Mouse (Mus musculus): ENCODE data around the gene Stambp. TPM values are rescaled to one million over a fixed set of nuclear protein-coding genes. Genes with fewer than 3 reads are reported as not detected.

Stambp gene
- polyA plus RNA-seq, 1 experiment, result 8.9 TPM

- H3K27me3 ChIP-seq (ENCODE audit: control insufficient read depth, insufficient read depth, low read length, poor library complexity, severe bottlenecking), result no peaks in the 10 kb centered on the region
- H3K9ac ChIP-seq (ENCODE audit: low read depth, poor library complexity, severe bottlenecking), result no peak overlapping the region
- H3K9me3 ChIP-seq (replicated peaks; ENCODE audit: control insufficient read depth, insufficient read depth, low read length, poor library complexity, severe bottlenecking), result no peaks in the 10 kb centered on the region
- no peaks in the 10 kb centered on the region for H3K36me3 ChIP-seq (ENCODE audit: control insufficient read depth, insufficient read depth, low read length, poor library complexity, severe bottlenecking)
- no peaks in the 10 kb centered on the region for H3K4me1 ChIP-seq (ENCODE audit: control insufficient read depth, insufficient read depth, low read length)
- no peak overlapping the region for H3K27ac ChIP-seq (ENCODE audit: insufficient read depth, low read length)
- TF ChIP-seq POLR2A (IDR thresholded peaks at IDR 0.05; ENCODE audit: insufficient read depth, low read length) (no peak), CTCF (IDR thresholded peaks at IDR 0.05; ENCODE audit: low read depth, low read length) (no peak), EP300 (IDR thresholded peaks at IDR 0.05; ENCODE audit: insufficient read depth, low read depth, low read length) (no peak)
- no peak overlapping the region for H3K4me3 ChIP-seq (ENCODE audit: low read depth, low read length)
Measured at GRCm38 (mm10) chr6:83582135-83582937, 9.8 kb upstream of the Stambp start.

GRCm38 (mm10) chr6:83577534-83577933 lies 5.0 kb upstream of the Stambp start:
- no peak overlapping the region for H3K4me3 ChIP-seq (ENCODE audit: low read depth, low read length)
- H3K9ac ChIP-seq (ENCODE audit: low read depth, poor library complexity, severe bottlenecking), result no peak overlapping the region
- TF ChIP-seq POLR2A (IDR thresholded peaks at IDR 0.05; ENCODE audit: insufficient read depth, low read length) (no peak), CTCF (IDR thresholded peaks at IDR 0.05; ENCODE audit: low read depth, low read length) (no peak), EP300 (IDR thresholded peaks at IDR 0.05; ENCODE audit: insufficient read depth, low read depth, low read length) (no peak)
- no peaks in the 10 kb centered on the region for H3K9me3 ChIP-seq (replicated peaks; ENCODE audit: control insufficient read depth, insufficient read depth, low read length, poor library complexity, severe bottlenecking)
- no peaks in the 10 kb centered on the region for H3K27me3 ChIP-seq (ENCODE audit: control insufficient read depth, insufficient read depth, low read length, poor library complexity, severe bottlenecking)
- no peak overlapping the region for H3K27ac ChIP-seq (ENCODE audit: insufficient read depth, low read length)
- no peaks in the 10 kb centered on the region for H3K4me1 ChIP-seq (ENCODE audit: control insufficient read depth, insufficient read depth, low read length)
- H3K36me3 ChIP-seq (ENCODE audit: control insufficient read depth, insufficient read depth, low read length, poor library complexity, severe bottlenecking), result no peaks in the 10 kb centered on the region

- TF ChIP-seq EP300 (IDR thresholded peaks at IDR 0.05; ENCODE audit: insufficient read depth, low read depth, low read length) (no peak), POLR2A (IDR thresholded peaks at IDR 0.05; ENCODE audit: insufficient read depth, low read length) (no peak), CTCF (IDR thresholded peaks at IDR 0.05; ENCODE audit: low read depth, low read length) (no peak)
- Histone ChIP-seq H3K27me3 (ENCODE audit: control insufficient read depth, insufficient read depth, low read length, poor library complexity, severe bottlenecking) (no peaks in the 10 kb centered on the region), H3K4me3 (ENCODE audit: low read depth, low read length) (no peak overlapping the region), H3K36me3 (ENCODE audit: control insufficient read depth, insufficient read depth, low read length, poor library complexity, severe bottlenecking) (no peaks in the 10 kb centered on the region), H3K9ac (ENCODE audit: low read depth, poor library complexity, severe bottlenecking) (no peak overlapping the region), H3K27ac (ENCODE audit: insufficient read depth, low read length) (no peak overlapping the region), H3K9me3 (replicated peaks; ENCODE audit: control insufficient read depth, insufficient read depth, low read length, poor library complexity, severe bottlenecking) (no peaks in the 10 kb centered on the region), H3K4me1 (ENCODE audit: control insufficient read depth, insufficient read depth, low read length) (no peaks in the 10 kb centered on the region)
Measured at GRCm38 (mm10) chr6:83575609-83576008, 3.1 kb upstream of the Stambp start.

GRCm38 (mm10) chr6:83571840-83572667 lies 475 bp downstream of the Stambp start:
- Histone ChIP-seq H3K4me3 (ENCODE audit: low read depth, low read length) (peak overlapping the region; percentile 66), H3K27ac (ENCODE audit: insufficient read depth, low read length) (no peak overlapping the region), H3K36me3 (ENCODE audit: control insufficient read depth, insufficient read depth, low read length, poor library complexity, severe bottlenecking) (no peaks in the 10 kb centered on the region), H3K9ac (ENCODE audit: low read depth, poor library complexity, severe bottlenecking) (peak overlapping the region; percentile 26; the same call in 1 of the 2 replicates), H3K4me1 (ENCODE audit: control insufficient read depth, insufficient read depth, low read length) (no peaks in the 10 kb centered on the region), H3K27me3 (ENCODE audit: control insufficient read depth, insufficient read depth, low read length, poor library complexity, severe bottlenecking) (no peaks in the 10 kb centered on the region), H3K9me3 (replicated peaks; ENCODE audit: control insufficient read depth, insufficient read depth, low read length, poor library complexity, severe bottlenecking) (no peaks in the 10 kb centered on the region)
- TF ChIP-seq CTCF (IDR thresholded peaks at IDR 0.05; ENCODE audit: low read depth, low read length) (no peak), POLR2A (IDR thresholded peaks at IDR 0.05; ENCODE audit: insufficient read depth, low read length) (no peak), EP300 (IDR thresholded peaks at IDR 0.05; ENCODE audit: insufficient read depth, low read depth, low read length) (no peak)

- TF ChIP-seq EP300 (IDR thresholded peaks at IDR 0.05; ENCODE audit: insufficient read depth, low read depth, low read length) (no peak), POLR2A (IDR thresholded peaks at IDR 0.05; ENCODE audit: insufficient read depth, low read length) (no peak)
- Histone ChIP-seq H3K36me3 (ENCODE audit: control insufficient read depth, insufficient read depth, low read length, poor library complexity, severe bottlenecking) (no peaks in the 10 kb centered on the region), H3K4me1 (ENCODE audit: control insufficient read depth, insufficient read depth, low read length) (no peaks in the 10 kb centered on the region)
Measured at GRCm38 (mm10) chr6:83568901-83569862, 3.3 kb downstream of the Stambp start.

More at GRCm38 (mm10) chr6:83568901-83569862, 3.3 kb downstream of the Stambp start:
- Histone ChIP-seq H3K27ac (ENCODE audit: insufficient read depth, low read length) (no peak overlapping the region), H3K9ac (ENCODE audit: low read depth, poor library complexity, severe bottlenecking) (no peak overlapping the region), H3K9me3 (replicated peaks; ENCODE audit: control insufficient read depth, insufficient read depth, low read length, poor library complexity, severe bottlenecking) (no peaks in the 10 kb centered on the region), H3K4me3 (ENCODE audit: low read depth, low read length) (no peak overlapping the region), H3K27me3 (ENCODE audit: control insufficient read depth, insufficient read depth, low read length, poor library complexity, severe bottlenecking) (no peaks in the 10 kb centered on the region)

Measured in ES-Bruce4 (cell line).